Mouse (Mus musculus): ENCODE data around the gene Nxpe4.

DNA sequence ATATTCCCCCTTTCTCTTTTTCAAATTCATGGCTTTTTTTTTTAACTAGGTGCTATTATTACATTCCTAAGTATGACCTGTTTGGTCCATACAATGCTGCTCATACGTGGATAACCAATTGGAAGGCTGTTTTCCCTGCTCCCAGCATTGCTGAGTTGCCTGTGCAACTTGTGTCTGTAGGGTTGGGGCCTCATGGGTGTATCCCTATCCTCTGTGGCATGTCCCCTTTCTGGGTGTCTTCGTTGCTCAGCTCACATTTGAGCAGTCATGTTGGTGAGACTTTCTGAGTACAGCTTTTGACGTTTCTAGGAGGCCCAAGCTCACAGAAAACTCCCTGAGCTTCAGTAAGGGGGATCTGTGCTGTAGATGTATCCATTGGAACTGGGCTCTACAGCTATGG, 242.9 kb downstream of the Nxpe4 start:
- TF ChIP-seq CTCF (IDR thresholded peaks at IDR 0.05; ENCODE audit: extremely low read depth, insufficient read length, insufficient replicate concordance, low read depth, low read length) (no peak), POLR2A (IDR thresholded peaks at IDR 0.05; ENCODE audit: low read depth, low read length) (no peak)
